Mouse (Mus musculus) MEL-GATA-1-ER (cell line): Measurements from ENCODE around the gene Fars2.
A peak's percentile ranks its signal among the peaks of the same experiment; 100 is the strongest.

Experiments used
- DNase-seq: peaks from one replicate; pipeline ENCODE4 v3.0.0-alpha.2; 2012; ENCODE audit warnings: low read depth; ENCODE audit errors: extremely low read depth

Fars2 gene

DNA sequence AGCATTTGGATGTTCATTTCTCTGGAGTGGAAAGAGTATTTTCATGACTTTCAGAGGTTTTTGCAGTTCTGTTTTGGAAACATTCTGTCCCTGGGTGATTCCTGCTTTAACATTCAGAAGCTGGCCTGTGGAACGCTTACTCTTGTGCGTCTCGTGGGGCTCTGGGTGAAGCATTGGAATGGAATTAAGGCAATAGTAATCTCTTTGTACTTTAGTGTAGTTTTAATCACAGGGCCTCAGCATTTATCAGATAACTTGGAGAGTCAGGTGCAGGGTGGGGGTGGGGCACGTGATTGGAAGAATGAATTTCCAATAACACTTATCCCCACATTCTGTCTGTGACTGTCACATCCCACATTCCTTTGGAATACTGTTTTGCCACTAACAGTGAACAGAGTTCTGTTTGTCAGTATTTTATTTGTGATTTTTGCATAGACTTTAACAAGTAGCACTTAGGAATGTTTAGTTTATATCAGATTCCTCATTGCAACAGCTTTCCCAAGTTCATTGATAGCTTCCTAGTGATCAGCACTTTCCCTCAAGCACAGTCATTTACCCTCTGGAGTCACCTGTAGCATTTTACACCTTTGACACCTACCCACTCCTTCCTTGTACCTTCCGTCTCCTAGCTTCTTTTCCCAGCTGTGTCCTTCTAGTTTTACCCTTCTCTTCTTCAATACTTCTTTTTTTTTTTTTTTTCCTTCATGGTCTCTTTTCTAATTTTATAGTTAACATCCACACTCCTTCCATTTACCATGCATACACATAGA lies 23.2 kb downstream of the Fars2 start:
- DNase-seq = no peak

DNA sequence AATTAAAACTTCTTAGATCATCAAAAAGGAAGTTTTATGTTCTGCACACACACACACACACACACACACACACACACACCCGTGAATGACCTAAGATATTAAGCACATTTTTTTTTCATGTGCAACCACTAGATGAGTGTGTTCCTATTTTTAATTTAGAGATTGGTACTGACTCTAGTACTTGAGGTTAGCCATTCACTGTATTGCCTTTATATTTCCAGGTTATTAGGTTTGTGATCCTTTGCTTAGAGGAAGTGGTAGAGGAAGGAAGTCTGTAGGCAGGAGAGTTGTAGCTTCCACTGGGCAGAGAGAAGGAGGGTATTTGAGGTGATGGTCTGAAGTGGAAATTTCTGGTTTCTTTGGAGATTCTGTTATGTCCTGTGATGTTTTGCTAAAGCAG lies 28.4 kb downstream of the Fars2 start:
- DNase-seq = no peak

DNA sequence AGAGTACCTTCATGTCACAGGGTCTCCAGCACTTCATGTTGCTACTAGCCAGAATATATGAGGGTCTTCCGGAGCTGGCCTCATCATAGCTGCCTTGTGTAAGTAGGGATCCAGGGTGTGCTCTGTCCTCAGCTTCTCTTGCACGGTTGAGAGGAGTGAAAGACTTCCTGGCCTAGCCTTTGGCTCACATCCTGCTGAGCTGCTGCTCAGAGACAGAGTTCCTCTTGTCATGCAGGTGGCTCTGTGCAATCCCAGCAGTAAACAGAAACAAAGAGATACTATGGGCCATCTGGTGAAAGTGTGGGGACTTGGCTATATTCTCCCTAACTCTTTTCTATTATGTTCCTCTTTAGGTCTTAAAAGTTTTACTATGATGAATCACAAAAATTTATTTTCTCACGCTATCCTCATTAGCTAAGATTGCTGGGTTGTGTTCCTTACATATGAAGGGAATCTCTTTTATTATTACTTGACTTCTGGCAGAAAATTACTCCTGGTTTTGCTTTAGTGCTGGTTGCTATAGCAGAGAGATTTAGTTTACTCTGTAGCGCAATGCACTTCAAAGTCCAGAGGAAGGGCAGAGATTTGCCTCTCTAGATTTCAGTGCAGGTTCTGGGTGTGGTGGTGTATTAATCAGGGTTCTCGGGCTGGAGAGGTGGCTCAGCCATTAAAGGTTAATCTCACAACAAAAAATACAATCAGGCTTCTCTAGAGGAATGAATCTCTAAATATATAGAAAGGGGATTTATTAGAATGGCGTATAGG lies 32.1 kb downstream of the Fars2 start:
- no peak for DNase-seq

DNA sequence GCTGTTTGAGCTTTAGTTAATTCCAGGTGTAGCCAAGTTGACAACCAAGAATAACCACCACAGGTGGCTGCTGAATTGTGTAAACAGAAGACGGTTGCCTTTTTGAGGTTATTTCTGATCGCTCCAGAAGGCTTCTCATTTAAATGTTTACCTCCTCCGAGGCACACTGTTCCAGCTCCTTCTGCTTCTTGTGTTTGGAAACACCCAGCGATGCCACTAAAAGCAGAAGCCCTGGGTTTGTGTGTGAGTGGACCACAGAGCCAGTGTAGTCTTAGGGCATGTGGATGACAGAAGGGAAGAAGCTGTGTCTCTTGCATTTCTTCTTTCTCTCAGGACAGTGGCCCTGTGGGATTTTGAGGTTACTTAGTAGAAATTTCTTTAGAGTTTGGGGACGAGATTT lies 33.1 kb downstream of the Fars2 start:
- DNase-seq = no peak

DNA sequence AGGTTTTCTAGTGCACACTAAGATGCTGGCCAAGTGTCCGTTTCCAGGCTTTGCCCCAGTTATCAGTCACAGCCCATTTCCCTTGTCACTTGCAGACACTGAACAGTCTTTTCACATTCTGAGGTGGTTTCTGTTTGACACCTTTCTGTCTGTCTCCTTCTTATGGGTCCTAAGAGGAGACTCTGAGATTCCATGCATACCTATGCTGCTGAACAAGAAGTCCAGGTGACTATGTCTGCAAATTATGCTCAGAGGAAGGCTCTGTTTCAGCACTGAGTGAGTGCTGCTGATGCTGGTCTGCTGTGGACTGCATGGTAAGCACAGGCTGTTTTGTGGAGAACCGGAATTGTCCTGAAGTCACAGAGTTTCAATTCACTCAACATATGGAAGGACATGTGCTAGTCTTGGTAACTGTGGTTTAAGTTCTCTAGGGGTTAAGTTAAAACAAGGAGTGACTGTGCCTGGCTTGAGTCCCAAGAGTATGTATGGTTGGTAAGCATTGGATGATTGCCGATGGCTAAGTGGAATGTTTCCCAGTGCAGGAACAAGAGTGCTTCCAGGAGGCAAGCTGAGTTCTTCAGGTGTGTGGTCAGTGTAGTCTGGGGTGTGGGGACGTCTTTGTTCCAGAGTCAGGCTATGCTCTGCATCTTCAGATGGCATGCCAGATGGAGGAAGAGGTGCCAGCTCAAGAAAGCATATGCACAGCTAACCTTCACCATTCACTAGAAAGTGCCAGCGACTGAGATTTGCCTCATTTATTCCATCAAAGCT lies 35.7 kb downstream of the Fars2 start:
- DNase-seq = no peak

DNA sequence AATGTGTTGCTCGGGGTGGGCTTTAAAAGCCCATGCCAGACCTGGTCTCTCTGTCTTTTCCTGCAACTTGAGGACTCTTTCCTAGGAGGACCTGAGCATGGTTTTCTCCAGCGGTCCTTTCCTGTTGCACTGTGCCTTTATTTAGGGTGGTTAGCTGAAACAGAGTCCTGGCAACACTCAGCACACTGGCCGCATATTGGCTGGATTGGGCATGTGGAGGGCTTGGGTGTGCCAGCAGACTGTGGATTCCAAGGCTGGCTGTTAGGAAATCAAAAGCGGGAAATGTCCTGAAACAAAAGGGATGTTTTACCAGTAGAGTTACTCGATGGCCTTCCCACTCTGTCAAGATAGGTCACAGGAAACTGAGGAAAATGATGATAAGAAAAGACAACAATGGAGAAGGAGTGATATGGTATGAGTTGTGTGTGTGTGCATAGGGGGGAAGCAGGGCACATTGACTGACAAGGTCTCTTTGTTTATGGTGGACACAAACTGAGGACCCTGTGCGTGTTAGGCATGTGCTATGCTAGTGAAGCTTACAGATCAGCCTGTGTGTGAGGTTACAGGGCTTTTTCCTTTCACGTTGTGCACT lies 39.2 kb downstream of the Fars2 start:
- DNase-seq = no peak

DNA sequence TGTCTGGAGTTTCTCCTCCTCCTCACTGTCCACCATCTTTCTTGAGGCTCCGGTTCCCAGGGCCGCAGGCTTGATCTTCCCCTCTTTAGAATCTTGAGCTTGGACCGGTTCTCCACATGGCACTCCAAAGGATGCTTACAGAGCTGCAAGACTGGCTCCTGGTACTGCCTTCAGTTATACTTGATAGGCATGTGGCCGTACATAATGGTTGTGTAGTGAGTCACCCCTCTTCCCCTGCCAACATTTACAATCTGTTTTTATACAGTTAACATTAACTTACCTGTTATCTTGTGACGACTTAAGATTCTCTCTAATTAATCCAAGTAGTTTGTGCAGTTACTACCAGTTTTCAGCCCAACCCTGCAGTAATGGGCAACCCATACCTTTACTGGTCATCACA lies 46.2 kb downstream of the Fars2 start:
- no peak for DNase-seq

DNA sequence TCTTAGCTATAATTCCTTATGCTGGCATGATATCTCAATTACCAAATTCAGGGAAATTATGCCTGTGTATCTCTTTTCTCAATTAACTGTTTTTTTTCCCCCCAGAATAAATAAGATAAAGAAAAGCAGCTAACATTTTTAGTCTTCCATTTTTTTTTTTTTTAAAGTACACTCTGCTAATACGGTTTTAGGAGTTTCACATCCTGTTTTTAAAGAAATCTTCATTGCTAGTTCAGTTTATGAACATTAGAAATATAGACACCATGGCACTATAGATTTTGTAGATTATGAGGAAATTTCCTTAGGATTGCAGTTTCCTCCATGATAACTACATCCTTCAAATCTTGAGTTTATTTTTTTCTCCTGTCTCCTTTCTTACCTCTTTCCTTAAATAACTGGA lies 46.7 kb downstream of the Fars2 start:
- DNase-seq = no peak

DNA sequence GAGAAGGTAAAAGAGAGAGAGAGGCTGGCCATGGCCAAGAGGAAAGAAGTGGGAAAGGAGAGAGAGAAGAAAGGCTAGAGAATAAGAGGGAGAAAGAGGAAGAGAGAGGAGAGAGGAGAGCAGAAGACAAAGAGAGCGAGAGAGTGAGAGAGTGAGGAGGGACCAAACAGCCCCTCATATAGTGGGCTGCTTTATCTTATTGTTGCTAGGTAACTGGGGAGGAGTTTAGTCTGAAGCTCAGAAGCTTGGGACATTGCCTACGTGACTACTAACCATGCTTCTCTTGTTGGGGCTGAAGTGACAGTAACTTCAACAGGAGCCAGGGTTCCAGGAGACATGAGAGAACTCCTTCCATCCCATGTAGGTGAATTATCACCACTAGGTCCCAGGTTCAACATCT lies 55.8 kb downstream of the Fars2 start:
- peak; percentile 56 for DNase-seq

DNA sequence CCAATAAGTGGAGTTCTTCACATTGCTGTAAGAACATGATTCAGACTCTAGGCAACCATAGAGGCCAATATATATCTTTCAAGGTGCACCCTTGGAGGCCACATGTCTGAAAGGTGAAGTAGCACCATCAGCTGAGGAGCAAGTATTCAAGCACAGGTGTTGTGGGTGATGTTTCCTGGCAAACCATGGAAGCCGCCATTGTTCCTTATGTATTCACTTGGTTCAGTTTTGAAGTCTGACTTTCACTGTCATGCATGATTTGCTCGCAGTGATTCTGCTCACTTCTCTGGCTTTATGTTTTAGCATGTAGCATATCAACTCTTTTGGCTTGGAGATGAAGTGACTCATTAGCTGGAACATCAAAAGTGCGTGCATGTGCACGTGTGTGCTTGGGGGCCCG lies 56.9 kb downstream of the Fars2 start:
- no peak for DNase-seq

DNA sequence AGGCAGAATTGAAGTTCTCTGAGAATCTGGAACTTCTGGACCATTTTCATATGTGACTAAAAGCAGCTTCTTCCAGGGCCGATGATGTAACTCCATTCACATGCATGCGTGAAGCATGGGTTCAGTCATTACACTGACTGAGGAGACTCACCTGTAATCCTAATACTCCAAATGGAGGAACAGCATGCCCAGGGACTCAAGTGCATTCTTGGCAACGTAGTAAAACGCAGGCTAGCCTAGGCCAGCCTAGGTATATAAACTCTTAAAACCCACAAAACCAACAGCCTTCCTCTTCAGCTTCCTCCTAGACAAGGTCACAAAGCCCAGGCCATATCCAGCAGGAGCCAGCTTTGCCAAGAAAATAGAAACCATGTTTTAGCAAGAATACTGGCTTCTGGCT lies 57.6 kb downstream of the Fars2 start:
- no peak for DNase-seq

DNA sequence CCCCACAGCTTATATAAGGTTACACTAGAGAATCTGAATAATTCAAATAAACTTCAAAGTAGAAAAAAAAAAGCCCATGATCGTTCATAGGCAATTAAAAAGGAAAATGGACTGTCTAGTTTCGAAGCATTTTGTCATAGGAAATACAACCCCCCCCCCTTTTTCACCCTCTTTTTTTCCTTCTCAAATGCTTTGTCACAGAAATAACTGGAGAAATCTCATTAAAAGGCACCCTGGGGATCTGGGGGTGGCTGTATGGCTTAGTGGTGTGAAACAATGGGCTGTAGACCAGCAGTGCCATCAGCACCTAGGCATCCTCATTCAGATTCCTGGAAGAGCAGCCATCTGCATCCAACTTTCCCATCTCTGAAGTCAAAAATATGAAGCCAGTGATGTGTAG lies 64.0 kb downstream of the Fars2 start:
- DNase-seq = no peak

DNA sequence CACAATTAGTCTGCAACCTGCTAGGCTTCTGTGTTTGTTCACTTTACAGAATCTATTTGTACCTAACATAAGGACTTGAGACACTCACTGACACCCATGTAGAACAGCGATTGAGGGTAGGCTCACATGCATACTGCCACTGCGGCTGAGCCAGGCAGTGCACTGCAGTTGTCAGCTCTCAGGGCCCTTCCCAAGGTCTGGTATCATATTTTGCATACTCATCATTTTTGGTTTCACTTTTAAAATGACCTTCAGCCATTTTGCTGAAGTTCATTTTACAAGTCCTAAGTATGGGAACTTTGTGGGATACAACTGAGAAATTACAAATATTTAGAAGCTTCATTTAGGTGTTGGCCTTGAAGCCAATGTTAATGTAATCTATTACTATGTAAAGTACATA lies 73.4 kb downstream of the Fars2 start:
- DNase-seq = no peak

DNA sequence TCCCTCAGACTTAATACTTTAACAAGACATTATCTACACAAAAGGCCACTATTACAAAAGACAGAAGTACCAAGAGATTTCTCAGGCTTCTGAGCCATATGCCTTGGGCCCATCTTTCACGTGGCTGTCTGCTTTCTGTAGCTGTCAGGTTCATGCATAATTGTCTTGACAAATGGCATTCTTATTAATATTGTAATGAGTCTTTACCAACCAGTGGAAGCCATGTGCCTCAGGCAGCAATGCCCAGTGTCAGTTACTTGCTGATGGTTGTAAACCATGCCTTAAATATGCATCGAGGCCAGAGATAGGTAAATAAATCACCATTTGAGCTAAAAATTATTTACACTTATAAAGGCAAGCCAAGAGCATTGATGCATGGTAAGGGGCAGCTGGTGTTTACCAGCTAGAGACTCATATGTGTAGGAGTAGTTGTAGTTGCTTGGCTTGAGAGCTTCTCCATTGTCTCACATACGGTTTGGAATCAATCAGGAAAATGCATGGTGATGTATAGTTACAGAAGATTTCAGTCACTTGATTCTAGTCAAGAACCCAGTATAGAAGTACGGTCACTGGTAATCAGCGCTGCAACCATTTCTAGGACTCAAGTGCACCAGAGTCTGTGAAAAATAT lies 76.4 kb downstream of the Fars2 start:
- no peak for DNase-seq

DNA sequence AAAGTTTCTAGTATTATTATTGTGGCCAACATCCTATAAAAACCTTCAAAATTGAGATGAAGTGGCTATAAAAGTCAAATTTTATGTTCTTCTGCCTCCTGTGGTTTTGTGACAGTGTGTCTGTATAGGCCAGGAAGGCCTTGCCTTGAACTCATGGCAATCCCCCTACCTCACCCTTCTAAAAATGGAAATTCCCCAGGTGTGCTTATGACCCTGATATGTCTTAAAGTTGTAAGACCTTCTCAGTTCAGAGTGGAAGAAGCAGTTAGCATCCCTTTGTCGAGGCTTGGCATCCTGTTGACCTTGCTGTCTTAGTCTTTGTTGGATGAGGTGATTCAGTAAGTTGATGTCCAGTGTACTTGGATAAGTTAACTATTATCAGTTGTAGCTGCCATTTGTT lies 82.1 kb downstream of the Fars2 start:
- DNase-seq = no peak

DNA sequence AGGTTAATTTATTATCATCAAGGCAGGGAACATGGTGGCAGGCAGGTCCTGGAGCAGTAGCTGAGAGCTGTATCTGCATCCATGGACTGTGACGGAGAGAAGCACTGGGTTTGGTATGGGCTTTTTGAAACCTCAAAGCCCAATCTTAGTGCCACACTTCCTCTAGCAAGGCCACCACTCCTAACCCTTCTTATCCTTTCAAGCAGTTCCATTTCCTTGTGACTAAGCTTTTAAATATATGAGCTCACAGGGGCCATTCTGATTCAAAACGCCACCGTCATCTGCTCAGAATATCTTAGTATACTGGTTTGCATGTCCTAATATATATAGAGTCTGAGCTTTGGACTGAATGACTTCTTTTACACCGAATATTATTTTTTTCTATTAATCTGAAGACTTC lies 83.2 kb downstream of the Fars2 start:
- DNase-seq = peak; percentile 74

DNA sequence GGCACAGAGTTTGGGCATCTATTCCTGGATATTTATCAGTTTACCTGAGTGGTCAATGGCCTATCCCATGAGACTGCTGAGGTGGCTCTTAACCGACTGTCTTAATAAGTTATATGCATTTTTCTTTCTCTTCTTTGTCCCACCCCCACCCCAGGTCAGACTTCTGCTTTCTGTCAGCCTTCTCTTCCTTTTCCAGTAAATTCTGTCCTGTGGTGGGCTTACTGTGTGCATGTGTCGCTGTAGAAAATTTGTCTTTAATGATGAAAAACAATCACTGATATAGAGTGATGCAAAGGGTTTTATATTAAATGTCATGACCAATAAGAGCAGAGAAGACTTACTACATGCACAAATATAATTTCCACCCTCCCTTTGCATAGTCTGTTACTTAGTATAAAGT lies 85.3 kb downstream of the Fars2 start:
- no peak for DNase-seq

DNA sequence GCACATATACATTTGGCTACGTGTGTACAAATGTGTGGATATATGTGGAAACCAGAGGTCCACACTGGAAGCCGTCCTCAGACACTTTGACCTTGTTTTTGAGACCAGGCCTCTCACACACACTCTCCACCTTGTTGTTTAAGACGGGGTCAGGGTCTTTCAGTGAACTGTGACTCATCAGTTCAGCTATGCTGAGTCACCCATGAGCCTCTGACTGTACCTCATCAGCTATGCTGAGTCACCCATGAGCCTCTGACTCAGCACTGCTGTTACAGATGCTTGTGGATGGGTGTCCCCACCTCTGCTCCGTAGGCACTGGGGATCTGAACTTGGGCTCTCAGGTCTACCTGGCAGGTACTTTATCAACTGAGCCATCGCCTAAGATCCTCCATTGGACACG lies 85.8 kb downstream of the Fars2 start:
- DNase-seq = peak; percentile 66

DNA sequence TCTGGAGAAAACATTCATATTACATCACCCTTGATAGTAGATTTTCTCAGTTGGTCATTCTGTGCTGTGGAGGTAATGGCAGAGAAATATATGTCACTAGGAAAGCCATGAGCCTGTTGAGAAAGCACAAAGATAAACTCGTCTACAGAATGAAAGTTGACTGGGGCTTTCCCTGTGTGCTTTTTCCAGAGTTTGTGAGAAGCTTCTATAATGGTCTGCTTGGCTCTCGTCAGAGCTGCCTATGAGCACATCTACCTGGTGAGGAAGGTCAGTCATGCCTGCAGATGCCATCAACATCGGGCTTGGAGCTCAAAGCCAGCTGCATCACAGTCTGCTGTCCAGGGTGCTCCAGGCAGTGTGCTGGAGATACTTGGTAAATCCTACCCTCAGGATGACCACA lies 87.1 kb downstream of the Fars2 start:
- no peak for DNase-seq

DNA sequence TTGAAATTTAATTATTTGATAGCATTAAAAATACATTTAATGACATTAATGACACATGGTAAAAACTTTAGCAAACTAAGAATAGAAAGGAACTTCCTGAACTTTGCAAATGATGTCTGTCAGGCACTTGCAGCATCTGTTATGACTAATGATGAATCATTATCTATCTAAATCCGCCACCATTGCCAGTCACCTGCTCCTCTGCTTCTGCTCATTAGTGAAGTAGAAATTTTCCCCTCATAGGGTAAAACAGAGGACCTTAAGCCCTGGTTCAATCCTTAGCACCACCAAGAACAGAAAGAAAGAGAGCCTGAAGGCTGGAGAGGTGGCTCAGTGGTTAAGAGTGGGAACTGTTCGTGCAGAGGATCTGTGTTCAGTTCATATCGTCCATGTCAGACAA lies 93.8 kb downstream of the Fars2 start:
- no peak for DNase-seq

DNA sequence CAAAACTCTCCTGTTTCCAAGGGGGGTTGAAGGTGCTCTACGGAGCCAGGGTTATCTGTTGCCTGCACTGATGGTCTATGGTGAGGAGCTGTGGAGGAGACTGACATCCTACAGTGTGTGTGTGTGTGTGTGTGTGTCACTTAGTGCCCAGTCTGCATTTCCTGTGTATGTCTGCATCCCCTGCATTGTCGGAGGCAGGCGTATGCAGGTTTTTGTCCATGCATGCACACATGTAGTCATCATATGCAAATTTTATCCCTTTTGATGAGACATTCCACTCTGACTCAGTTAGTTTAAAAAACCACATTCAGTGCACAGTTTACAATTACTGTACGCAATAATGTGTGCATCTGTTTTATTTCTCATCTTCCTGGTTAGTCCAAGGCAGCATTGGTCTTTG lies 96.8 kb downstream of the Fars2 start:
- no peak for DNase-seq

DNA sequence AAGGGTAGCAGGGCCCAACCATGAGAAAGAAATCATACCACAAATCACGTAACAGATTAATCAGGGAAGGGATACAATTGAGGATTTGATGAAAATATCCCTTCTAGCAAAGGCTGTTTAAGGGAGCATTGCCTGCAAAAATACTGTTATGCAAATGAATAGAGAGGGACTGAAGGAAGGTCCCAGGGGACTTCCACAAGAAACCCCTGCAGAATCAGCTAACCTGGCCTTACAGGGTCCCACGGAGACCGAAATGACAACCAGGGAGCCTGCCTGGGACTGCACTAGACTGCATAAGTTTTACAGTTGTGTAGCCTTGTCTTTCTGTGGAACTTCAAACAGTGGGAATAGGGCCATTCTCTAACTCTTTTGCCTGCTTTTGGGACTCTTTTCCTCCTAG lies 98.8 kb downstream of the Fars2 start:
- DNase-seq = no peak
